Mouse (Mus musculus) cerebellum, adult 2 months (tissue): ENCODE data around the gene Mrnip. TPM values are rescaled to one million over a fixed set of nuclear protein-coding genes. Genes with fewer than 3 reads are reported as not detected.
"Not testable (repeated sequence)": the region's sequence is repeated elsewhere in the genome, so short reads cannot be mapped to it uniquely, and the experiment has no call there.

Source experiments
- DNase-seq, 2 experiments: peaks; one replicate each; pipeline ENCODE4 v3.0.0; 2021
- H3K27ac ChIP-seq: fragments of 200-500 bp; 2 replicates; pipeline ENCODE4 v1.5.1; 2012; ENCODE audit warnings: low read length, control low read depth, inconsistent platforms; ENCODE audit not compliant: insufficient read depth
- H3K27me3 ChIP-seq: fragments of 200-500 bp; 2 replicates; pipeline ENCODE4 v1.6.1; 2012; ENCODE audit warnings: inconsistent platforms, mild to moderate bottlenecking, low read length, moderate library complexity; ENCODE audit not compliant: control insufficient read depth, insufficient read depth
- H3K4me1 ChIP-seq: fragments of 200-500 bp; 2 replicates; pipeline ENCODE4 v1.6.1; 2011; ENCODE audit warnings: low read length; ENCODE audit not compliant: control insufficient read depth, insufficient read depth
- H3K4me3 ChIP-seq: fragments of 200-500 bp; replicated peaks from 2 replicates; pipeline ENCODE3; 2011; ENCODE audit warnings: mild to moderate bottlenecking, low read depth, low read length, control low read depth; ENCODE audit not compliant: insufficient read depth
- CTCF ChIP-seq: fragments of 200-500 bp; IDR thresholded peaks from 2 replicates; pipeline ENCODE4 v1.5.1; 2011; ENCODE audit warnings: low read depth, mild to moderate bottlenecking, control low read depth, low read length, moderate library complexity, borderline replicate concordance; ENCODE audit not compliant: insufficient read depth
- POLR2A ChIP-seq: fragments of 200-500 bp; IDR thresholded peaks from 2 replicates; pipeline ENCODE4 v1.6.1; 2011; ENCODE audit warnings: low read length, control low read depth, borderline replicate concordance; ENCODE audit not compliant: insufficient read depth
- WGBS: fragments of 180-500 bp; shearing (Covaris S2); methylation state at CpG from one replicate; pipeline ENCODE4 v1.1.7; 2018; 5-methylcytosine and 5-hydroxymethylcytosine counted together
- polyA plus RNA-seq: library from polyadenylated mRNA; depleted of rRNA; stranded (reverse); fragments of >200 nt; gene quantifications from 2 replicates; pipeline ENCODE4 v1.2.3, GENCODE M21; 2012; rRNA removed

Gene Mrnip
- polyA plus RNA-seq = 22.5 and 24.2 TPM in 2 replicates

DNA sequence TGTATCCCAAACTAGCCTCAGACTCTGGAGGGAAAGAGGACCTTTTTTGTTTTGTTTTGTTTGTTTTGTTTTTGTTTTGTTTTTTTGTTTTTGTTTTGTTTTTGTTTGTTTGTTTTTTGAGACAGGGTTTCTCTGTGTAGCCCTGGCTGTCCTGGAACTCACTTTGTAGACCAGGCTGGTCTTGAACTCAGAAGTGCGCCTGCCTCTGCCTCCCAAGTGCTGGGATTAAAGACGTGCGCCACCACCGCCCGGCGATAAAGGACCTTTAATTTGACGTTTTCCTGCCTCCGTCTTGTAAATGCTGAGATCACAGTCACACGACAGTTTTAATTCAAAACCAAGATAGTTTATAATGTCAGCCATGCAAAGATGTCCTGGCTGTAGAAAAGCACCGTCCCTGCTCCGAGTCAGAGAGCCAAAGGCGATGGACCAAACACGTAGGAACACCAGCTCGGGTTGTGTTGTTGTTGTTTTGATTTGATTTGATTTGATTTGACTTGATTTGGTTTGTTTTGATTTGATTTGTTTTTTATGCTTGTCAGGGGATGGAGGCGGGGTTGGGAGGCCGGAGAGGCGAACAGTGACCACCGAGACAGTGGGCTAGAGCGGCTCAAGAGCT, at the start of gene Mrnip:
Gene Mrnip, plus strand, starts transcription at position 334 of the 619 bp plus-strand sequence.
- H3K27me3 ChIP-seq, H3K4me1 ChIP-seq, DNase-seq: not testable (repeated sequence)
- 5% methylated on average over 19 of the region's 19 CpGs for WGBS
- Histone ChIP-seq H3K4me3 (peak within 1 kb of the TSS; percentile 100), H3K27ac (peak within 1 kb of the TSS; percentile 89)

DNA sequence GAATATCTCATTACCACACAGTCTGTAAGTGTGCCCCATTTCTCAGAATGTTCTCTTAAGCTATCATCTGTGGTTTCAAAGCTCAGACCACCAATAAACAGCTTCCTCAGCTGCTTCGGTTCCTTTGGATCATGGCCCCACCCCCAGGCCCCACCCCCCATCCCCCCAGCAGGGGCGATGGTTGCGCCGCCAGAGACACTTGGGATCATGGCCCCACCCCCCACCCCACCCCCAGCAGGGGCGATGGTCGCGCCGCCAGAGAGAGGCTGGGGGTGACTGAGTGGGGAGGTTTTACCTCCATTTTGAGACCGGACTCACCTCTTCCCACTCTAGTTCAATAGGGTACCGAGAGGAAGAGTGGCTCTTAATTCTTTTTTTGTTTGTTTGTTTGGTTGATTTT, 46.5 kb upstream of the Mrnip start:
- no peaks in the 10 kb centered on the region for H3K27me3 ChIP-seq

DNA sequence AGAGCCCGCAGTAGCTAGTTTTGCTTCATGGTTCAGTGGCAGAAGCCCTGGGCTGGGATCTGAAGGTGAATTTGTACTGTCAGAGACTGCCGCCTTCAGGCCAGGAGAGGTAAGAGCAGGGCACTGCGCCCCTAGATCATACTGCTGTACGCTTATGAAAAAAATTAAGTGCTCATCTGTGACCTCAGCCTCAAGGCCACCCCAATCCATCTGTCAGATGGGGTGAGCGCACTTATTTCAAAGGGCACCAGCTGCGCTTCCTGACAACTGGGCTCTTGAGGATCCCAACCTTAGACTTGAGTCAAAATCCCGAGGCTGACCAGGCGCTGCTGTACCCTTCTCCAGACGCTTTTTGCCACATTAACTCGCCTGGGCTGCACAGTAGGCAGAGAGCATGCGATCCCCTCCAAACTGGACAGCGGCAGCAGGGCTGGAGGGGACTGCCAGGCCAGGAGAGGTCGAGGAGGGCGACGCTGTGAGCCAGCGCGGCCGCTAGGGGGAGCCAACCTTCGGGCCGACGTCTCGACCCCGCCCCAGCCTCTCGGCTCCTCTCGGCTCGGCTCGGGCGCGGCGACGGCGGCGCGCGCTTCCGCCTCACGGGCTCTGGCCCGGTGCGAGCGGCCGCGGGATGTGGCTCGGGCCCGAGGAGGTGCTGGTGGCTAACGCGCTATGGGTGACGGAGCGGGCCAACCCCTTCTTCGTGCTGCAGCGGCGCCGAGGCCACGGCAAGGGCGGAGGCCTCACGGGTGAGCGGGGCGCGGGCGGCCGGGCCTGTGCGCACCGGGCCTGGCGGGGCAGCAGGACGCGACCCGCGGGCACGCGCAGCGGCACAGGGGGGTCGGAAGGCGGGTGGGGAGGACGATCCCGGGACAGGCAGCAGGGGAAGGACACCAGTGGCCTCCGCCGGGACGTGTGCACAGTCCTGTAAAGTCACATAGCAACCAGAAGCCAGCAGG, 43.2 kb upstream of the Mrnip start, which contains the start of gene Tbc1d9b:
Gene Tbc1d9b, plus strand, starts transcription at position 586 of the 956 bp plus-strand sequence.
- peak; percentile 95 for TF ChIP-seq CTCF
- peak; percentile 84 for TF ChIP-seq POLR2A

More for the DNA sequence above, 46.5 kb upstream of the Mrnip start:
- no peak for TF ChIP-seq CTCF
- no peak for TF ChIP-seq POLR2A
- WGBS = 8% methylated on average over 10 of the region's 10 CpGs
- no peak for DNase-seq
- Histone ChIP-seq H3K4me3 (no peak overlapping the region), H3K27ac (no peak overlapping the region), H3K4me1 (peaks cover 16% of the 10 kb centered on the region)

DNA sequence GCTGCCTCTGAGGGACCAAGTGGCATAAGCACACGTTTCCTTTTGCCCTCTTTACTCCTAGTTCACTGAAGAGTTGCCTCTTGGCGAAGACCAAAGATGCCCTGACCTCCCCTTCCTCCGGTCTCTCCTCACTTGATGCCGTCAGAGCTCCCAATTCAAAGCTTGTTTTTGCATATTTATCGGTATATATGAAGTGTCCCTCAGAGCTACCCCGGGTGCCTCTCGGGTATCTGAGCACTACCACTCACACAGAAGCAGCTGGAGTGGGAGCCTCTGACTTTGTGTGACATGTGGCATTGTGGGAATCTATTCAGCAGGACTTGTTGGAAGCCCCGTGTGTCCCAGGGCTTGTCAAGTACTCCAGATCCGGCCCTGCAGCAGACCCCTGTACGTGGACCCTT, 42.4 kb upstream of the Mrnip start:
- peak in 1 of 2 experiments; percentile 52 for DNase-seq
- H3K27me3 ChIP-seq = no peaks in the 10 kb centered on the region
- no peak for TF ChIP-seq CTCF
- no peak for TF ChIP-seq POLR2A
- WGBS = 0% methylated on average over 10 of the region's 10 CpGs
- peak overlapping the region; percentile 60 for H3K4me3 ChIP-seq
- H3K27ac ChIP-seq = peak overlapping the region; percentile 88
- peaks cover 7% of the 10 kb centered on the region; the same call in 1 of the 2 replicates for H3K4me1 ChIP-seq

More for the DNA sequence above, 43.2 kb upstream of the Mrnip start, which contains the start of gene Tbc1d9b:
- no peaks in the 10 kb centered on the region for H3K27me3 ChIP-seq
- DNase-seq = peak; percentile 90 to 94
- H3K27ac ChIP-seq = peak within 1 kb of the TSS; percentile 99
- peaks cover 7% of the 10 kb centered on the region; the same call in 1 of the 2 replicates for H3K4me1 ChIP-seq
- under 1% methylated on average over 76 of the region's 77 CpGs for WGBS
- H3K4me3 ChIP-seq = peak within 1 kb of the TSS; percentile 60

DNA sequence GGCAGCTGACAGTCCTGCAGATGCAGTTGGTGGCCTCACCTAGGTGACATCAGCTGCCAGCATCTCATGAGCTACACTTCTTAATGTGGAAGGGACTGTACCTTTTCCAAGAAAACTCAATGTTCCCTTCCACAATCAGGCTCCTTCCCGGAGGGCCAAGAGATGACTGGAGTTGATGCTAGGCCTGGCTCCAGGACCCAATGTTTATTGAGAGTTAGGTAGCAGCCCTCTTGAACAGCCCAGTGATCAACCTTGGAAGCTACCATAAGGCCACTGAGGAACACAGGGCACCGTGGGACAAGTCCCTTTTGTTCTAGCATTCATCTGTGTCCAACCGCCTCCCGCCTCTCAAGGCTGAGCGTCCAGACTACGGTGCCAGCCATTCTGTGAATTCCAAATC, 42.0 kb upstream of the Mrnip start:
- H3K27me3 ChIP-seq = no peaks in the 10 kb centered on the region
- TF ChIP-seq CTCF = no peak
- TF ChIP-seq POLR2A = no peak
- peak overlapping the region; percentile 60 for H3K4me3 ChIP-seq
- peaks cover 7% of the 10 kb centered on the region for H3K4me1 ChIP-seq
- WGBS = 39% methylated on average over 6 of the region's 6 CpGs
- no peak for DNase-seq
- H3K27ac ChIP-seq = no peak overlapping the region

DNA sequence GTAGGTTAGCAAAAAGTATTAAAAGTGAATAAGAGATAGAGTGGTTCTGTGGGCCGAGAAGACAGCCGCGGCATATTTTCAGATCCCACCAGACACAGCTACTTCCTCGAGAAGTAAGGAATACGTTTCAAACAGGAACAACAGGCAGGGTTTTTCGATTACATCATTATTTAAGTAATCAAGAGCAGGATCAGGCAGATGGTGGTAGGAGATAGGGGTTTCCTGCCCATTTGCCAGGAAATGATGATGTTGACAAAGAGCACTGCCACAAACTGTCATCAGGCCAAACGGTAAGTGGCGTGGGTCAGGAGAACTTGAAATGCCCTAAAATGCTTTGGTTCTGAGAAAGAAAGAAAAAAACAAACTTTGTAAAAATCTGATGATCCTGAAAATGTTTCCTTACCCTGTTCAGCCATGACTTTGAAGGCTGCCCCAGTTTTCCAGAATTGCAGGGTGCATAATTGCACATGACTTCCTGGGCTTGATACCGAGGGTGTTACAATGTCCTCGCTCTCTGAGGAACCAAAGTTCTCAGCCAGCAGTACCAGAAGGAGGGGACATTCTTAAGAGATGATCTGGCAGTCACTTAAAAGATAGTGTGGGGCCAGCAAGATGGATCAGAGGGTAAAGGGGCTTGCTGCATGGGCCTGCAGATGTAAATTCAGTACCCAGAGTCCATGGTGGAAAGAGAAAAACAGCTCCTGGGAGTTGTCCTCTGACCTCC, 39.9 kb upstream of the Mrnip start:
- Histone ChIP-seq H3K4me3 (no peak overlapping the region), H3K27ac (no peak overlapping the region), H3K27me3 (no peaks in the 10 kb centered on the region), H3K4me1 (peaks cover 20% of the 10 kb centered on the region)
- no peak for DNase-seq
- WGBS = 67% methylated on average over 10 of the region's 10 CpGs
- TF ChIP-seq CTCF = no peak
- no peak for TF ChIP-seq POLR2A

DNA sequence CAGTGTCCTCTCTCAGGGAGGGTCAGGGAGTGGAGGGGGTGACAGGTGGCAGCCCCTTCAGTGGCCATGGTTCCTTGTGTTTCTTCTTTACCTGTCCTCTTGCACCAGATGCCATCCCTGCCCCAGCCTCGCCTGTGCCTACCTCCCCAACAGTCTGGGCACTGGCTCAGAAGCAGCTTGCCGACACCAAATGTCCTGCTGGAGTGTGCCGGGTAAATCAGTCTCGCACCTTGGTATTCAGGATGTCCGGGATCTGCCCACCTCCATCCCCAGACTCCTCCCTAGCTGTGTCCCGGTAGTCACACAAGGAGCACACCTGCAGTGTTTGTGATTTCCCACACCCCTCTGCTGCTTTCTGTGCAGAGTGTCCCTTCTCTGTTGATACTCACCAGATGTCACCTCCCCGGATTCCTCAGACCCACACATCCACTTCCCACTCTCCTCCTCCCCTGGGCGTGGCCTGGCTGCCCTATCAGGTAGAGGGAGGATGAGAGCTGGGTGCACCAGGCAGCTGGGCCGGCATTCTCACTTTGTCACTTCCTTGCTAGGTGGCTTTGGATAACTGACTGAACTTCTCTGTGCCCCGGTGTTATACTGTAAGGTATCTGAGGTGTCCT, 35.9 kb upstream of the Mrnip start:
- H3K27me3 ChIP-seq = no peaks in the 10 kb centered on the region
- H3K4me3 ChIP-seq = no peak overlapping the region
- TF ChIP-seq POLR2A (no peak), CTCF (no peak)
- H3K27ac ChIP-seq = peak overlapping the region; percentile 74
- H3K4me1 ChIP-seq = peaks cover 13% of the 10 kb centered on the region
- peak; percentile 61 to 71 for DNase-seq
- WGBS = 21% methylated on average over 10 of the region's 10 CpGs
